Mouse (Mus musculus): ENCODE measurements around the gene Pcyt2. TPM values are rescaled to one million over a fixed set of nuclear protein-coding genes. Genes with fewer than 3 reads are reported as not detected.
A peak's percentile ranks its signal among the peaks of the same experiment; 100 is the strongest.

Gene Pcyt2
- polyA plus RNA-seq, 1 experiment from 2014 or later, result 147 TPM

- 13% methylated on average over 30 of the region's 30 CpGs for WGBS
- peak overlapping the region; percentile 76 for H3K9ac ChIP-seq
- H3K4me3 ChIP-seq, result peak overlapping the region; percentile 91
- H3K4me1 ChIP-seq, result peaks cover 13% of the 10 kb centered on the region
- peaks cover 58% of the 10 kb centered on the region for H3K36me3 ChIP-seq
- no peaks in the 10 kb centered on the region for H3K27me3 ChIP-seq
- H3K4me2 ChIP-seq (replicated peaks), result peak overlapping the region; percentile 99
- no peaks in the 10 kb centered on the region for H3K9me3 ChIP-seq
- H3K27ac ChIP-seq, result peak overlapping the region; percentile 63
- peak; percentile 41; the same call in 1 of the 2 replicates for ATAC-seq (ENCODE audit: insufficient number of reproducible peaks, insufficient read depth, low FRiP score, low TSS enrichment)
These were observed 6.4 kb upstream of the Pcyt2 start for GRCm38 (mm10) chr11:120623961-120624679.

GRCm38 (mm10) chr11:120622805-120623204 is 5.1 kb upstream of the Pcyt2 start:
- WGBS, result 91% methylated on average over 6 of the region's 6 CpGs
- no peak for ATAC-seq (ENCODE audit: insufficient number of reproducible peaks, insufficient read depth, low FRiP score, low TSS enrichment)
- Histone ChIP-seq H3K36me3 (peaks cover 63% of the 10 kb centered on the region), H3K9me3 (no peaks in the 10 kb centered on the region), H3K4me2 (replicated peaks) (no peak overlapping the region), H3K4me3 (no peak overlapping the region), H3K9ac (no peak overlapping the region), H3K4me1 (peaks cover 13% of the 10 kb centered on the region), H3K27me3 (no peaks in the 10 kb centered on the region), H3K27ac (no peak overlapping the region)

- no peaks in the 10 kb centered on the region for H3K27me3 ChIP-seq
- H3K4me2 ChIP-seq (replicated peaks), result no peak overlapping the region
- H3K27ac ChIP-seq, result no peak overlapping the region
- H3K9ac ChIP-seq, result no peak overlapping the region
- H3K36me3 ChIP-seq, result peaks cover 54% of the 10 kb centered on the region
- ATAC-seq (ENCODE audit: insufficient number of reproducible peaks, insufficient read depth, low FRiP score, low TSS enrichment), result no peak
- peaks cover 19% of the 10 kb centered on the region for H3K4me1 ChIP-seq
- H3K9me3 ChIP-seq, result no peaks in the 10 kb centered on the region
- 92% methylated on average over 14 of the region's 14 CpGs for WGBS
- no peak overlapping the region for H3K4me3 ChIP-seq
These were observed 2.5 kb upstream of the Pcyt2 start for GRCm38 (mm10) chr11:120620195-120620594.

- Histone ChIP-seq H3K27ac (no peak overlapping the region), H3K9ac (no peak overlapping the region), H3K4me3 (0 out of 2 replicates have a peak overlapping the region, but pooled peaks have one; percentile 80), H3K27me3 (no peaks in the 10 kb centered on the region), H3K4me2 (replicated peaks) (no peak overlapping the region), H3K36me3 (peaks cover 63% of the 10 kb centered on the region), H3K9me3 (no peaks in the 10 kb centered on the region), H3K4me1 (peaks cover 14% of the 10 kb centered on the region)
- whole genome bisulfite sequencing, result 92% methylated on average over 25 of the region's 25 CpGs
- ATAC-seq (ENCODE audit: insufficient number of reproducible peaks, insufficient read depth, low FRiP score, low TSS enrichment), result no peak
These were observed 1.1 kb upstream of the Pcyt2 start for GRCm38 (mm10) chr11:120618619-120619535.

GRCm38 (mm10) chr11:120616617-120617294 is 980 bp downstream of the Pcyt2 start:
- Histone ChIP-seq H3K36me3 (peaks cover 67% of the 10 kb centered on the region), H3K27me3 (no peaks in the 10 kb centered on the region), H3K4me2 (replicated peaks) (peak overlapping the region; percentile 78), H3K4me3 (peak overlapping the region; percentile 80), H3K27ac (no peak overlapping the region; the same call in 1 of the 2 replicates), H3K4me1 (peaks cover 10% of the 10 kb centered on the region), H3K9me3 (no peaks in the 10 kb centered on the region), H3K9ac (peak overlapping the region; percentile 75)
- ATAC-seq (ENCODE audit: insufficient number of reproducible peaks, insufficient read depth, low FRiP score, low TSS enrichment), result no peak
- WGBS, result 50% methylated on average over 4 of the region's 4 CpGs

GRCm38 (mm10) chr11:120615606-120616203 is 2.0 kb downstream of the Pcyt2 start:
- Histone ChIP-seq H3K36me3 (peaks cover 71% of the 10 kb centered on the region), H3K4me2 (replicated peaks) (no peak overlapping the region)

GRCm38 (mm10) chr11:120615167-120615566 is 2.6 kb downstream of the Pcyt2 start:
- Histone ChIP-seq H3K9ac (no peak overlapping the region), H3K4me3 (no peak overlapping the region), H3K27me3 (no peaks in the 10 kb centered on the region), H3K27ac (no peak overlapping the region), H3K4me2 (replicated peaks) (no peak overlapping the region), H3K4me1 (peaks cover 10% of the 10 kb centered on the region), H3K36me3 (peaks cover 71% of the 10 kb centered on the region), H3K9me3 (no peaks in the 10 kb centered on the region)
- ATAC-seq (ENCODE audit: insufficient number of reproducible peaks, insufficient read depth, low FRiP score, low TSS enrichment), result no peak
- WGBS, result 87% methylated on average over 6 of the region's 6 CpGs

More at GRCm38 (mm10) chr11:120615606-120616203, 2.0 kb downstream of the Pcyt2 start:
- ATAC-seq (ENCODE audit: insufficient number of reproducible peaks, insufficient read depth, low FRiP score, low TSS enrichment), result no peak; the same call in 1 of the 2 replicates
- H3K27ac ChIP-seq, result no peak overlapping the region
- H3K9me3 ChIP-seq, result no peaks in the 10 kb centered on the region
- H3K27me3 ChIP-seq, result no peaks in the 10 kb centered on the region
- no peak overlapping the region for H3K9ac ChIP-seq
- peaks cover 10% of the 10 kb centered on the region for H3K4me1 ChIP-seq
- H3K4me3 ChIP-seq, result no peak overlapping the region
- 95% methylated on average over 11 of the region's 11 CpGs for WGBS

GRCm38 (mm10) chr11:120613976-120614375 is 3.8 kb downstream of the Pcyt2 start:
- H3K9me3 ChIP-seq, result no peaks in the 10 kb centered on the region
- no peak overlapping the region for H3K9ac ChIP-seq
- 85% methylated on average over 8 of the region's 8 CpGs for WGBS
- no peak overlapping the region for H3K4me2 ChIP-seq (replicated peaks)
- no peak overlapping the region for H3K27ac ChIP-seq
- H3K36me3 ChIP-seq, result peaks cover 66% of the 10 kb centered on the region
- H3K4me3 ChIP-seq, result no peak overlapping the region
- no peak for ATAC-seq (ENCODE audit: insufficient number of reproducible peaks, insufficient read depth, low FRiP score, low TSS enrichment)
- peaks cover 9% of the 10 kb centered on the region for H3K27me3 ChIP-seq
- H3K4me1 ChIP-seq, result peaks cover 14% of the 10 kb centered on the region

- no peak overlapping the region for H3K9ac ChIP-seq
- no peak overlapping the region for H3K4me2 ChIP-seq (replicated peaks)
- no peaks in the 10 kb centered on the region for H3K9me3 ChIP-seq
- H3K27me3 ChIP-seq, result peaks cover 13% of the 10 kb centered on the region
- peaks cover 61% of the 10 kb centered on the region for H3K36me3 ChIP-seq
- 94% methylated on average over 10 of the region's 10 CpGs for WGBS
- no peak for ATAC-seq (ENCODE audit: insufficient number of reproducible peaks, insufficient read depth, low FRiP score, low TSS enrichment)
- H3K27ac ChIP-seq, result no peak overlapping the region
- H3K4me3 ChIP-seq, result no peak overlapping the region
- peaks cover 18% of the 10 kb centered on the region for H3K4me1 ChIP-seq
These were observed 4.2 kb downstream of the Pcyt2 start for GRCm38 (mm10) chr11:120613481-120613972.

GRCm38 (mm10) chr11:120612763-120613162 is 5.0 kb downstream of the Pcyt2 start:
- ATAC-seq (ENCODE audit: insufficient number of reproducible peaks, insufficient read depth, low FRiP score, low TSS enrichment), result no peak

More at GRCm38 (mm10) chr11:120612763-120613162, 5.0 kb downstream of the Pcyt2 start:
- Histone ChIP-seq H3K27ac (no peak overlapping the region), H3K9me3 (no peaks in the 10 kb centered on the region), H3K9ac (no peak overlapping the region), H3K27me3 (peaks cover 17% of the 10 kb centered on the region), H3K4me2 (replicated peaks) (no peak overlapping the region), H3K36me3 (peaks cover 56% of the 10 kb centered on the region), H3K4me1 (peaks cover 26% of the 10 kb centered on the region), H3K4me3 (no peak overlapping the region)
- WGBS, result 49% methylated on average over 6 of the region's 6 CpGs

All from embryonic facial prominence, embryonic 12.5 days (tissue).